Mouse (Mus musculus) ES-Bruce4 (cell line): ENCODE data around the gene Gm49673.
"Not testable (repeated sequence)": the region's sequence is repeated elsewhere in the genome, so short reads cannot be mapped to it uniquely, and the experiment has no call there.

Source experiments
- CTCF ChIP-seq: IDR thresholded peaks from one replicate; pipeline ENCODE4 v1.8.1; 2011; ENCODE audit warnings: low read depth, low read length
- POLR2A ChIP-seq: IDR thresholded peaks from one replicate; pipeline ENCODE4 v1.8.1; 2011; ENCODE audit warnings: low read length; ENCODE audit not compliant: insufficient read depth

DNA sequence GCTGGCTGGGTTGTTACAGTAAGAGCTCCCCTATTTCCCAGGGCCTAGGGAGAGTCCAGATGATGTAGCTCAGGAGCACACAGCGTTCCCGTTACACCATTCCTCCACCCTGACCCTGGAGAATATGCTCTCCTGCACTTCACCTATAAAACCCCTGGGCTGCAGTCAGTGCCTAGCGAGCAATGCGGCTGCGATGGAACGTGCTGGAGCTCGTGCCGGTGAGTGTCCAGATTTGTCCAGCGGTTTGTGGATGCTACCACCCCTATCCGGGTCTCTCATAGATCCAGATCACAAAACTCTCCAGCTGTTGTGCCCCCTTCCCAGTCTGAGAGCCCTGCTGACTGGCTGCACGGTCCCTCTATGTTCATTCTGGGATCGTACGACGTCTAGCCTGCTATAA is 56.3 kb downstream of the Gm49673 start:
- TF ChIP-seq CTCF, POLR2A: not testable (repeated sequence)
